Mouse (Mus musculus) heart, embryonic 10.5 days (tissue): ENCODE results near the gene Chsy1. TPM values are rescaled to one million over a fixed set of nuclear protein-coding genes. Genes with fewer than 3 reads are reported as not detected.

Experiments used
- DNase-seq: peaks from one replicate; pipeline ENCODE4 v3.0.0-alpha.2; 2017; ENCODE audit warnings: low spot score
- H3K27ac ChIP-seq: fragments of 300-500 bp; sonication (generic); 2 replicates; pipeline ENCODE4 v1.5.1; 2016; ENCODE audit warnings: mild to moderate bottlenecking
- H3K27me3 ChIP-seq: fragments of 300-500 bp; sonication (generic); 2 replicates; pipeline ENCODE4 v1.6.1; 2016; ENCODE audit warnings: mild to moderate bottlenecking; ENCODE audit not compliant: poor library complexity, insufficient read depth, severe bottlenecking
- H3K36me3 ChIP-seq: fragments of 300-500 bp; sonication (generic); 2 replicates; pipeline ENCODE4 v1.6.1; 2016; ENCODE audit warnings: mild to moderate bottlenecking, moderate library complexity
- H3K4me1 ChIP-seq: fragments of 300-500 bp; sonication (generic); 2 replicates; pipeline ENCODE4 v1.6.1; 2016; ENCODE audit warnings: mild to moderate bottlenecking
- H3K4me3 ChIP-seq: fragments of 300-500 bp; sonication (generic); 2 replicates; pipeline ENCODE4 v1.5.1; 2016; ENCODE audit warnings: mild to moderate bottlenecking, moderate library complexity
- H3K9me3 ChIP-seq: fragments of 300-500 bp; sonication (generic); 2 replicates; pipeline ENCODE4 v1.6.1; 2016; ENCODE audit warnings: mild to moderate bottlenecking, moderate library complexity
- WGBS: fragments of 180-500 bp; shearing (Covaris S2); methylation state at CpG from one replicate; pipeline ENCODE4 v1.1.7; 2016; 5-methylcytosine and 5-hydroxymethylcytosine counted together
- polyA plus RNA-seq: library from polyadenylated mRNA; unstranded; fragments of >200 nt; fragmentation: Nextera tagmentation; extraction: Ambion mirVana; gene quantifications from 2 replicates; pipeline ENCODE4 v1.2.1, GENCODE M21; 2016

Gene Chsy1
- polyA plus RNA-seq, 1 experiment from 2014 or later = 21.0 TPM

DNA sequence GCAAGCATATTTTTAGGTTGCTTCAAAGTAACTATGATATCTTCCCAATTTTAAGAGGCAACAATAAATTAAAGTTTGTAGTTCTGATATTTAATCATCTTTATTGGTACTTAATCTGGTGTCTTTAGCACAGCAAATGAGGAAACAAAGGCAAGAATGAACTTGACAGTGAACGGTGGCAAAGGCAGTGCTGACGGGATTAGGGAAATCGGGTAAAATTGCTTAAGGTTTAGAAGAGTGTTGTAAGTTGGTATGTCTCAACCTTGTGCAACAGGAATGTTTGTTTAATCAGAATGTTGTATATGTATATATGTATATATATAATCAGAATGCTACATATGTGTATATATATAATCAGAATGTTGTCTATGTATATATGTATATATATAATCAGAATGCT, 24.8 kb downstream of the Chsy1 start:
- Histone ChIP-seq H3K9me3 (no peaks in the 10 kb centered on the region), H3K27ac (no peak overlapping the region), H3K27me3 (no peaks in the 10 kb centered on the region), H3K4me3 (no peak overlapping the region), H3K4me1 (peaks cover 31% of the 10 kb centered on the region), H3K36me3 (peaks cover 23% of the 10 kb centered on the region)
- 88% methylated on average over 3 of the region's 3 CpGs for WGBS
- DNase-seq = no peak

DNA sequence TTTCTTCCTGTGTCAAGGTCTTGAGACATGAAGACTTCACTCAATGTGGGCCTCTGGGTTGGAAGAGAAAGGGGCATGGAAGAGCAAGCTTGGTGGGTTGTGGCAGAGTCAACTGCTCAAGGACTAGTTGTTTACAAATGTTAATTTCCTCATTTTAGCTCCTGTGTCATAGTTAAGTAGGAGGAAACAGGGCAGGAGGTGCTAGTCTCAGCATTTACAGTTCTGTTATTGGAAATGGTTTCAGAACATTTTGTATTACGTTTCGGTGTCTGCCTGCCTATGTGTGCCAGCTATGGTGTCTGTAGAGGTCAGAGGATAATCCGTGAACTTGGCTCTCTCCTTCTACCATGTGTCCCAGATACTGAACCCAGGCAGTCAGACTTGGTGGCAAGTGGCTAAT, 26.3 kb downstream of the Chsy1 start:
- Histone ChIP-seq H3K9me3 (no peaks in the 10 kb centered on the region), H3K4me3 (no peak overlapping the region), H3K27ac (no peak overlapping the region), H3K36me3 (peaks cover 27% of the 10 kb centered on the region), H3K27me3 (no peaks in the 10 kb centered on the region), H3K4me1 (peaks cover 28% of the 10 kb centered on the region)
- no peak for DNase-seq
- WGBS = 89% methylated on average over 3 of the region's 3 CpGs

DNA sequence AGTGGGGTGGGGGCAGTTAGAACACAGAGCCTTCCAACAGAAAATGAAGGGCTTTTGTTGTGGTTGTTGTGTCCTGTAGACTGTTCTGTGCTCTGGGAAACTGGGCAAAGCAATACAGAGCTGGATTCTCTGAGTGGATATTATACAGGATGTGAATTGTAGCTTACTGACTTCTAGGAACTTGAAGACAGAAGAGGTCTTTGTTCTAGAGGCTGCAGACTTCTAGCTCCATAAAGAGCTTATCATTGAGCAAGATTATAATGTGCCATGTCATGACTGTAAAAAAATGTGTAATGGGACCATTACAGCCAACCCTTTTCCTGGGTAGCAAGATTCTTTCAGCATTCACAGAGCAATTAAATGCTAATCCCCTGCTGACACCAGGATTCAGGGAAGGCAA, 26.9 kb downstream of the Chsy1 start:
- H3K4me3 ChIP-seq = no peak overlapping the region
- no peaks in the 10 kb centered on the region for H3K9me3 ChIP-seq
- H3K27me3 ChIP-seq = no peaks in the 10 kb centered on the region
- no peak for DNase-seq
- no peak overlapping the region for H3K27ac ChIP-seq
- H3K4me1 ChIP-seq = peaks cover 31% of the 10 kb centered on the region
- H3K36me3 ChIP-seq = peaks cover 22% of the 10 kb centered on the region

DNA sequence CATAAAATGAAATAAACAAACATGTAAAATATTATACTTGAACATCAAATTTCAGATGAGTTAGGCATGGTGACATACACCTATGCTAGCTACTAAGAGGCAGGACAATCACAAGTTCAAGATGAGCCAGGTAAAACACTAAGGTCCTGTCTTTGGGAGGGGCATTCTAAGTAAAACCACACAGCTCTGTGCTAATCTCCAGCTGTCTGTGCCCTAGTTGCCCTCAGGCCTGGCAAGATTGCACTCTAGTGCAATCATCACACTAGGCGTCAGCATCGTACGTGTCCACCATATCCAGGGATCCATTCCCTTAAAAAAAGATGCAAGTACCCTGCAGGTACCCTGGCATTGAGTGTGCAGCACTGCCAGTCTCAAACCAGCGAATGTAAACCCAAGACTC, 28.0 kb downstream of the Chsy1 start:
- Histone ChIP-seq H3K4me3 (no peak overlapping the region), H3K9me3 (no peaks in the 10 kb centered on the region), H3K27ac (no peak overlapping the region), H3K27me3 (no peaks in the 10 kb centered on the region), H3K4me1 (peaks cover 32% of the 10 kb centered on the region), H3K36me3 (peaks cover 13% of the 10 kb centered on the region)
- 91% methylated on average over 4 of the region's 4 CpGs for WGBS
- no peak for DNase-seq

DNA sequence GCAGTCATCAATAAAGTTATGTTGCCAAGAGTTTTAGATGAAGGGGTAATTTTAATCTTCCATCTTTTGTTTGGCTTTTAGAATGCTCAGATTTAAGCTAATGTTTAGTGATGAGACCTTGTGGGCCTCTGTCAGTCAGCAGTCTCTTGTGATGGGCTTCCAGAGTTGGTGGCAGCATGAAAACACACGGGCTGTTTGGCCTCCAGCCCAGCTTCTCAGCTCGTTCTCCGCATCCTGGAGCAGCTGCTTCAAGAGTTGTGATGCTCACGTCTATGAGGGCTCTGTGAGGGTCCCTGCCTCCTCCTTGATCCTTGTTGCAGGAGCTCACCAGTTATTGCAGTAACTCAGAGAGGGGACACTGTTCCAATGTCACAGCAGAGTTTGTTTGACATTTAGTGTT, 29.0 kb downstream of the Chsy1 start:
- H3K27ac ChIP-seq = no peak overlapping the region
- no peak overlapping the region for H3K4me3 ChIP-seq
- no peak for DNase-seq
- 59% methylated on average over 4 of the region's 4 CpGs for WGBS
- peaks cover 13% of the 10 kb centered on the region for H3K36me3 ChIP-seq
- H3K27me3 ChIP-seq = no peaks in the 10 kb centered on the region
- no peaks in the 10 kb centered on the region for H3K9me3 ChIP-seq
- H3K4me1 ChIP-seq = peaks cover 32% of the 10 kb centered on the region

DNA sequence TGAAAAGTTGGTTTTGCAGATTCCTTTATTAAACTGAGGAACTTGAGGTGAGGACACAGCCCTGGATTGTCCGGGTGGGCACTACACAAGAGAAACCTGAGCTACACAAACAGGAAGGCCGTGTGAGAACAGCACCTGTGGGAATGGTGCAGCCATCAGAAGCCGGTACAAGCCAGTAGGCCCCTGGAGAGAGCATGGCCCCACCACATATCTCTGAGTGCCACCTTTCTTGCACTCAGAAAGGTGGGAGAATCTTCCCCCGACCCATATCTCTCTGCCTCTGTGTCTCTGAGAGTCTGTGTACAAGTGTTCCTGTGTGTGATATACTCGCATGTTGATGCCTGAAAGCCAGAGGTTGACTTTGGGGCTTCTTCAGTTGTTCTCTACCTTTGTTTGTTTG, 29.6 kb downstream of the Chsy1 start:
- no peak overlapping the region for H3K27ac ChIP-seq
- H3K27me3 ChIP-seq = no peaks in the 10 kb centered on the region
- H3K4me3 ChIP-seq = no peak overlapping the region
- H3K4me1 ChIP-seq = peaks cover 32% of the 10 kb centered on the region
- H3K9me3 ChIP-seq = no peaks in the 10 kb centered on the region
- DNase-seq = no peak
- WGBS = 81% methylated on average over 5 of the region's 5 CpGs
- peaks cover 13% of the 10 kb centered on the region for H3K36me3 ChIP-seq

DNA sequence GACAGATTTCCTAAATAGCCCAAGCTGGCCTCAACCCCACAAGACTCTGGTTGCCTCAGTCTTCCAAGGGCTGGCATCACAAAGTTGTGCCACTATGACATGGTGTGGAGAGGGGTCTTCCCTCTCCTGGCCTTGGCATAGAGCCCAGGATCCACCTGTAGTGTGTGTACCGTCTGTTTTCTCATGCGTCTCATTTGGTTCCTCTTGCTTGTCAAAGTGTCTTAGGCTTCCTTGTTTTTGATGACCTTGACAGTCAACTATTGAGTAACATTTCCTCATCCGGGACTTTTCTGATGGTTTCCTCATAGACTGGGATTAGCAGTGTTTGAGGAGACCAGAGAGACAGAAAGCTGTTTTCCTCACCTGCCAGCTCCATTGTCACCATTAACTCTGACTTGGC, 30.8 kb downstream of the Chsy1 start:
- DNase-seq = no peak

DNA sequence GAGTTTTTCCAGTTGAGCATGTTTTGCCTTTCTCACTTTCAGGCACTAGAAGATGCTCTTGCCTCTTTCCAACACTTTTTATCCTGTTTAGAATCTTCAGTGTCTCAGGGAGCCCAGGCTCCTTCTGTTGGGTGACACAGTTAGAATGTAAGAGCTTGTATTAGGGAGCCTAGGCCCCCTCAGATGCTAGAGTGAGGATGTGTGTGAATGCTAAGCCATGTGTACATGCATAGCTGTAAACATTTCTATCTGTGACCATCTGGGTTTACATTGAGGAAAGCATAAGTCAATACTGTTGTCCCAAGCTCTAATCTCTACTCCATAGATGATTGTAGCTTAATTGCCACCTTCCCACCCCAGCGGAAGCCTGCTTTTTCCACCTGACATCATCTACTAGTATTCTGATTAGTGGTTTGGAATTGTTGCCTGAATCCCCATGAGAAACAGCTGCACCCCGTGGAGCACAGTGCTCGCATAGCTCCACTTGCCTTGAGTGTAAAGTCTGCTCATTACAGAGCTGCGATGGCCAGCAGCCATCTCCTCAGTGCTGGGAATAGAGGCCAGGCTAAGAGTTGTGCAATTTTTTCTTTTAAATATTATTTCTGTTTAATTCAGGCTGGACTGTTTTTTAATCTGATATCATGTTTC, 31.7 kb downstream of the Chsy1 start:
- peaks cover 18% of the 10 kb centered on the region for H3K4me1 ChIP-seq
- no peak overlapping the region for H3K27ac ChIP-seq

More for the DNA sequence above, 30.8 kb downstream of the Chsy1 start:
- H3K4me3 ChIP-seq = no peak overlapping the region
- peaks cover 13% of the 10 kb centered on the region for H3K36me3 ChIP-seq
- no peaks in the 10 kb centered on the region for H3K9me3 ChIP-seq
- no peaks in the 10 kb centered on the region for H3K27me3 ChIP-seq
- 75% methylated on average over 3 of the region's 3 CpGs for WGBS
- peaks cover 27% of the 10 kb centered on the region for H3K4me1 ChIP-seq
- H3K27ac ChIP-seq = no peak overlapping the region

DNA sequence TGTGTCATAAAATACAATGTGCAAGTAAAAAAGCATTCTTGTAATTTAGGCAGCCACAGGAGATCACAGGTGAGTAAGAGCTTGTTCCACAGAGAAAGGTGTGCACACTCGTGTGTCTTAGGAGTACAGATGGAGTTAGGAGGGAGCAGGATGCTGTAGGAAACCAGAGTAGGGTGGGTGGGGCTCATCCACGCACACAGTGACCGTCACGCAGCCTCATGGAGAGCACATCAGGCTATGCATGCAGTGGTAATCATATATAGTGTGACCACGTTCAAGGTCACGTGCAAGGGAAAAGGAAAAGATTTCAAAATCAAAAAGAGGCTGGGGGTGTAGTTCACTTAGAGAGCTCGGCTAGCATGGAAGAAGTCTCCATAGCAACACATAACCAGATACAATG, 33.2 kb downstream of the Chsy1 start:
- H3K4me1 ChIP-seq = peaks cover 16% of the 10 kb centered on the region; the same call in 1 of the 2 replicates
- WGBS = 89% methylated on average over 7 of the region's 7 CpGs
- H3K9me3 ChIP-seq = no peaks in the 10 kb centered on the region
- DNase-seq = peak; percentile 46
- H3K27me3 ChIP-seq = no peaks in the 10 kb centered on the region
- no peak overlapping the region for H3K4me3 ChIP-seq
- no peak overlapping the region for H3K27ac ChIP-seq
- H3K36me3 ChIP-seq = peaks cover 13% of the 10 kb centered on the region

More for the DNA sequence above, 31.7 kb downstream of the Chsy1 start:
- no peak for DNase-seq
- Histone ChIP-seq H3K27me3 (no peaks in the 10 kb centered on the region), H3K36me3 (peaks cover 13% of the 10 kb centered on the region), H3K9me3 (no peaks in the 10 kb centered on the region), H3K4me3 (no peak overlapping the region)
- WGBS = 79% methylated on average over 4 of the region's 4 CpGs

DNA sequence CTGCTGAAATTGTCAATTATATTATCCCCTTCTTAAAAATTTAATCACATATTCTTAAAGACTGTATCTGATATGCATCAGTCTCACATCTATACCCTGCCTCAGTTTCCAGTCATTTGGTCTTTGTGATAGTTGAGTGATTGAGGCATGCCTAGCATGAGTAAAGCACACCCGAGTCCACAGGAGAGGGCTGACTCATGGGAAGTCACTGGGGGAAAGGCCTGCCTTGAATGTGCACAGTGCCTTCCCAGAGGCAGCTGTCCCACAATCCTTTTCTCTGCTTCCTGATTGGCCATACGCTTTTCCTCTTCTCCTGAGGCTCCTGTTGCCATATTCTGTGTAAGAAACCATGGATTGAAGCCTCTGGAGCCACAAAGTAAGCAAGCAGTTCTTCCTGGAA, 35.2 kb downstream of the Chsy1 start:
- no peak for DNase-seq
- Histone ChIP-seq H3K9me3 (no peaks in the 10 kb centered on the region), H3K27ac (no peak overlapping the region), H3K4me3 (no peak overlapping the region), H3K36me3 (0 out of 2 replicates have a peak, but pooled peaks cover 5% of the 10 kb centered on the region), H3K4me1 (peaks cover 19% of the 10 kb centered on the region; the same call in 1 of the 2 replicates), H3K27me3 (no peaks in the 10 kb centered on the region)
- WGBS = 91% methylated on average over 2 of the region's 2 CpGs

DNA sequence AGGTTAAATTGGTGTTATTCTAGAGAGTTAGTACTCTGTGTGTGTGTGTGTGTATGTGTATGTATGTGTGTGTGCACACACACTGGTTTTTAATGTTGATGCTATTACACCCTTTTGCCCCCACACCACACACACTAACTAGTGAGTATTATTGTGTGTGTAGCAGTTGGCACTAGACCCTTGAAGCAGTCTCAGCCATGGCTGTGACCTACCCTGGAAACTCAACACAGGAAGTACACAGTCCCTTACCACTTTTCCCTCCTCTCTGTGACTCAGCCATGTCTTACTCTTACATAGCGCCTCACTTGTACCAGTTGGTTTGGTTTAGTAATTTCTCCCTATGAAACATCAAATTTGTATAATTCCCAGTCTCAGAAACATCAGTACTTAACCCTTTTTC, 37.8 kb downstream of the Chsy1 start:
- Histone ChIP-seq H3K4me1 (0 out of 2 replicates have a peak, but pooled peaks cover 6% of the 10 kb centered on the region), H3K27ac (no peak overlapping the region), H3K9me3 (no peaks in the 10 kb centered on the region), H3K4me3 (no peak overlapping the region), H3K27me3 (no peaks in the 10 kb centered on the region), H3K36me3 (no peaks in the 10 kb centered on the region)
- 92% methylated on average over 1 of the region's 1 CpGs for WGBS
- DNase-seq = no peak

DNA sequence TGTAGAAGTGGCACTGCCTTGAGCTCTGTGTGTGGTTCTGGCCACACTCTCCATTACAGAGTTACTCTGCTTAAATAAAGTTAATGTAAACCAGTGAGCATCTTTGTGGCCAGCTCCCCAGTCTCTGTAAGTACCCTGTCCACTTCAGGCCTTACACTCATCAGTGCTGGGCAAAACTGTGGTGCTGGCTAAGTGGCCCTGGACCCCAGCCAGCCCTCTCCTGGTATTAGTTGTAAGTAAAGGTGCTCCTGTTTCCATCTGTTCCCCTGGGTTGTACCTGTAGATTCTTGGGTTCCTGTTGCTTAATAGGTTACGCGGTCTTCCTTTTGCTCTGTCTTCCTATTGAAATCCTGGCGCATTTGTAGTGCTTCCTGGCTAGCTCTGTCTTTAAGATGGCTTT, 38.5 kb downstream of the Chsy1 start:
- no peaks in the 10 kb centered on the region for H3K9me3 ChIP-seq
- WGBS = 99% methylated on average over 3 of the region's 3 CpGs
- no peak overlapping the region for H3K4me3 ChIP-seq
- H3K27me3 ChIP-seq = no peaks in the 10 kb centered on the region
- peak; percentile 71 for DNase-seq
- no peak overlapping the region for H3K27ac ChIP-seq
- H3K36me3 ChIP-seq = peaks cover 5% of the 10 kb centered on the region; the same call in 1 of the 2 replicates
- H3K4me1 ChIP-seq = 0 out of 2 replicates have a peak, but pooled peaks cover 6% of the 10 kb centered on the region

DNA sequence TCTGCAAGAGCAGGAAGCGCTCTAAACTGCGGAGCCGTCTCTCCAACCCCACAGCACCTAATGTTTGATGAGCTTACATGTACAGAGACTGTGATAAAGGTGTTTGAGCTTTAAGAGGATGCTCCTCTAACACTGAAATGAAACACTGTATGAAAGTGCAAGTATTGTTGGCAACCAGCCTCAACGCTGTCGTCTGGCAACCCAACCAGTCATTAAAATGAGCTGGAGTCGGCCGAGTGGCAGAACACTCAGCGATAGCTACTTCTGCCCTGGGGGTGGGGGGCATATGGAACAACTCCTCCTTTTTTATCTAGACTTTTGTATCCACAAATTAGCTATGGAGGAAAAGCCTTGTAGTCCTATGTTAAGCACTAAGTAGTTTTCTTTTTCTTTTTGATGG, 40.2 kb downstream of the Chsy1 start:
- no peaks in the 10 kb centered on the region for H3K27me3 ChIP-seq
- H3K36me3 ChIP-seq = peaks cover 11% of the 10 kb centered on the region; the same call in 1 of the 2 replicates
- no peak overlapping the region for H3K4me3 ChIP-seq
- H3K4me1 ChIP-seq = peaks cover 13% of the 10 kb centered on the region
- no peak for DNase-seq
- no peak overlapping the region for H3K27ac ChIP-seq
- no peaks in the 10 kb centered on the region for H3K9me3 ChIP-seq
- 87% methylated on average over 8 of the region's 8 CpGs for WGBS

DNA sequence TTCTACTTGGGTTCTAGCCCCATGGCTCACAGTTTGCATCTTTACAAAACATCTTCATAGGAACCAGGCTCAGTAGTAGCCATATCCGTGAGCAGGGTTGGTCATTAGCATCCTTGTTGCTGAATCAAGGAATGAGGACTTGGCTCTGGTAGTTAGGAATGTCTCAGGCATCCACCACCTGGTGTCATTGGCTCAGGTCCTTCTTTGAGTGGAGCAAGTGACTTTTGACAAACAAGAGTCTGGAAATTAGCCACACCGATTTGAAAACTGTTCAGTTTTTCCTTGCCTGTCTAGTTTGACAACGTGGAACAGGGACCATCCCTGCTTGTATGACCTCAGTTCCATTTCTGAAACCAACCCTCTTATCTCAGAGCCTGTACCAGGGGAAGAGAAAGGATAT, 41.1 kb downstream of the Chsy1 start:
- Histone ChIP-seq H3K9me3 (no peaks in the 10 kb centered on the region), H3K4me1 (peaks cover 20% of the 10 kb centered on the region), H3K4me3 (no peak overlapping the region), H3K27ac (no peak overlapping the region), H3K27me3 (no peaks in the 10 kb centered on the region), H3K36me3 (peaks cover 11% of the 10 kb centered on the region; the same call in 1 of the 2 replicates)
- no peak for DNase-seq
- 74% methylated on average over 3 of the region's 3 CpGs for WGBS
